Mouse (Mus musculus) CH12.LX (cell line): ENCODE measurements around the gene Tmem185b.

ENCODE experiments used
- BHLHE40 ChIP-seq: IDR thresholded peaks from 2 replicates; pipeline ENCODE4 v1.6.1; 2011; ENCODE audit warnings: mild to moderate bottlenecking, low read depth, low read length, improper control_type of control experiment
- CHD1 ChIP-seq: IDR thresholded peaks from 2 replicates; pipeline ENCODE4 v1.6.1; 2012; ENCODE audit warnings: low read depth, low read length, improper control_type of control experiment, inconsistent platforms
- CHD2 ChIP-seq: IDR thresholded peaks from 2 replicates; pipeline ENCODE4 v1.6.1; 2011; ENCODE audit warnings: low read length, improper control_type of control experiment
- CTCF ChIP-seq, 2 experiments: IDR thresholded peaks in 1 of 2; conservative IDR thresholded peaks in 1 of 2; 2 replicates each; pipeline ENCODE4 v1.5.1; 2011 to 2012; ENCODE audit warnings: low read depth in 2 of 2, low read length in 2 of 2, improper control_type of control experiment in 1 of 2, inconsistent platforms in 1 of 2, mild to moderate bottlenecking in 1 of 2, moderate library complexity in 1 of 2
- EP300 ChIP-seq: IDR thresholded peaks from 2 replicates; pipeline ENCODE4 v1.6.1; 2011; ENCODE audit warnings: low read length, improper control_type of control experiment
- MAZ ChIP-seq: IDR thresholded peaks from 2 replicates; pipeline ENCODE4 v1.6.1; 2012; ENCODE audit warnings: low read depth, mild to moderate bottlenecking, inconsistent platforms, low read length, improper control_type of control experiment, moderate library complexity
- PAX5 ChIP-seq: IDR thresholded peaks from 2 replicates; pipeline ENCODE4 v1.6.1; 2012; ENCODE audit warnings: low read length, inconsistent platforms, mixed read lengths
- POLR2A ChIP-seq: IDR thresholded peaks from 2 replicates; pipeline ENCODE4 v1.6.1; 2011; ENCODE audit warnings: low read depth, mild to moderate bottlenecking, improper control_type of control experiment, low read length
- POLR2AphosphoS2 ChIP-seq: IDR thresholded peaks from 2 replicates; pipeline ENCODE4 v1.6.1; 2011; ENCODE audit warnings: low read depth, low read length, improper control_type of control experiment
- TBP ChIP-seq: conservative IDR thresholded peaks from 2 replicates; pipeline ENCODE4 v1.6.1; 2011; ENCODE audit warnings: low read depth, low read length, improper control_type of control experiment
- UBTF ChIP-seq: IDR thresholded peaks from 2 replicates; pipeline ENCODE4 v1.6.1; 2012; ENCODE audit warnings: low read depth, mild to moderate bottlenecking, inconsistent platforms, low read length, improper control_type of control experiment, moderate library complexity
- ZMIZ1 ChIP-seq: IDR thresholded peaks from 2 replicates; pipeline ENCODE4 v1.6.1; 2012; ENCODE audit warnings: low read depth, mild to moderate bottlenecking, inconsistent platforms, low read length, improper control_type of control experiment
- ZNF384 ChIP-seq: IDR thresholded peaks from 2 replicates; pipeline ENCODE4 v1.6.1; 2012; ENCODE audit warnings: low read depth, low read length, improper control_type of control experiment, inconsistent platforms

- no peak for TF ChIP-seq EP300
- no peak for TF ChIP-seq CHD1
- no peak for TF ChIP-seq POLR2AphosphoS2
- TF ChIP-seq POLR2A: no peak
- TF ChIP-seq ZMIZ1: no peak
- TF ChIP-seq TBP: no peak
- no peak for TF ChIP-seq CTCF (conservative IDR thresholded peaks at IDR 0.05 in 1 of 2, IDR thresholded peaks at IDR 0.05 in 1 of 2; ENCODE audit: low read depth in 2 of 2, low read length in 2 of 2)
- no peak for TF ChIP-seq CHD2
- no peak for TF ChIP-seq MAZ
- TF ChIP-seq BHLHE40: no peak
- no peak for TF ChIP-seq PAX5
- TF ChIP-seq UBTF: no peak
- TF ChIP-seq ZNF384: no peak
Measured at GRCm38 (mm10) chr1:119502729-119503128, 23.2 kb upstream of the Tmem185b start.
